Mouse (Mus musculus): ENCODE measurements at regions not wholly inside any gene's neighbourhood (a gene's known extent, or its start where the extent isn't known, plus 50 kb on each side); places are given as distances from the start of the nearest gene placed in this dataset.

- peak; percentile 54 for TF ChIP-seq CTCF (IDR thresholded peaks at IDR 0.05; ENCODE audit: low read depth, low read length)
- TF ChIP-seq POLR2A (IDR thresholded peaks at IDR 0.05; ENCODE audit: insufficient read depth, low read length), result no peak
These were observed 2578.6 kb upstream of the Gm12353 start for GRCm38 (mm10) chr4:17026685-17027084.

All from ES-Bruce4 (cell line).